Mouse (Mus musculus): ENCODE data around the gene Dcun1d2. TPM values are rescaled to one million over a fixed set of nuclear protein-coding genes. Genes with fewer than 3 reads are reported as not detected.

Dcun1d2 gene
- polyA plus RNA-seq, 1 experiment = 5.4 TPM

GRCm38 (mm10) chr8:13224426-13224825, 63.5 kb downstream of the Dcun1d2 start:
- Histone ChIP-seq H3K27ac (ENCODE audit: control insufficient read depth, insufficient read depth, low read depth, low read length) (no peak overlapping the region), H3K4me3 (ENCODE audit: control insufficient read depth, low read depth, low read length) (no peak overlapping the region), H3K4me1 (ENCODE audit: control insufficient read depth, insufficient read depth, low read length) (no peaks in the 10 kb centered on the region), H3K27me3 (ENCODE audit: control insufficient read depth, insufficient read depth, low read length) (no peaks in the 10 kb centered on the region), H3K36me3 (ENCODE audit: control insufficient read depth, insufficient read depth, low read length) (no peaks in the 10 kb centered on the region)
- no peak for TF ChIP-seq POLR2A (IDR thresholded peaks at IDR 0.05; ENCODE audit: control insufficient read depth, low read depth, low read length)
- no peak for TF ChIP-seq CTCF (IDR thresholded peaks at IDR 0.05; ENCODE audit: control insufficient read depth, insufficient read depth, insufficient replicate concordance, low read depth, low read length)

GRCm38 (mm10) chr8:13218441-13218840, 69.5 kb downstream of the Dcun1d2 start:
- H3K36me3 ChIP-seq (ENCODE audit: control insufficient read depth, insufficient read depth, low read length) = no peaks in the 10 kb centered on the region
- H3K27me3 ChIP-seq (ENCODE audit: control insufficient read depth, insufficient read depth, low read length) = no peaks in the 10 kb centered on the region
- H3K4me3 ChIP-seq (ENCODE audit: control insufficient read depth, low read depth, low read length) = no peak overlapping the region
- no peak overlapping the region for H3K27ac ChIP-seq (ENCODE audit: control insufficient read depth, insufficient read depth, low read depth, low read length)
- H3K4me1 ChIP-seq (ENCODE audit: control insufficient read depth, insufficient read depth, low read length) = peaks cover 3% of the 10 kb centered on the region
- TF ChIP-seq POLR2A (IDR thresholded peaks at IDR 0.05; ENCODE audit: control insufficient read depth, low read depth, low read length) (no peak), CTCF (IDR thresholded peaks at IDR 0.05; ENCODE audit: control insufficient read depth, insufficient read depth, insufficient replicate concordance, low read depth, low read length) (no peak)

GRCm38 (mm10) chr8:13217986-13218385, 69.9 kb downstream of the Dcun1d2 start:
- H3K4me3 ChIP-seq (ENCODE audit: control insufficient read depth, low read depth, low read length) = no peak overlapping the region
- no peak overlapping the region for H3K27ac ChIP-seq (ENCODE audit: control insufficient read depth, insufficient read depth, low read depth, low read length)
- no peaks in the 10 kb centered on the region for H3K36me3 ChIP-seq (ENCODE audit: control insufficient read depth, insufficient read depth, low read length)
- H3K27me3 ChIP-seq (ENCODE audit: control insufficient read depth, insufficient read depth, low read length) = no peaks in the 10 kb centered on the region
- peaks cover 7% of the 10 kb centered on the region for H3K4me1 ChIP-seq (ENCODE audit: control insufficient read depth, insufficient read depth, low read length)
- no peak for TF ChIP-seq CTCF (IDR thresholded peaks at IDR 0.05; ENCODE audit: control insufficient read depth, insufficient read depth, insufficient replicate concordance, low read depth, low read length)
- no peak for TF ChIP-seq POLR2A (IDR thresholded peaks at IDR 0.05; ENCODE audit: control insufficient read depth, low read depth, low read length)

GRCm38 (mm10) chr8:13217093-13217492, 70.8 kb downstream of the Dcun1d2 start:
- Histone ChIP-seq H3K27me3 (ENCODE audit: control insufficient read depth, insufficient read depth, low read length) (no peaks in the 10 kb centered on the region), H3K27ac (ENCODE audit: control insufficient read depth, insufficient read depth, low read depth, low read length) (no peak overlapping the region), H3K4me3 (ENCODE audit: control insufficient read depth, low read depth, low read length) (no peak overlapping the region), H3K4me1 (ENCODE audit: control insufficient read depth, insufficient read depth, low read length) (peaks cover 10% of the 10 kb centered on the region), H3K36me3 (ENCODE audit: control insufficient read depth, insufficient read depth, low read length) (no peaks in the 10 kb centered on the region)
- no peak for TF ChIP-seq POLR2A (IDR thresholded peaks at IDR 0.05; ENCODE audit: control insufficient read depth, low read depth, low read length)
- no peak for TF ChIP-seq CTCF (IDR thresholded peaks at IDR 0.05; ENCODE audit: control insufficient read depth, insufficient read depth, insufficient replicate concordance, low read depth, low read length)

- no peak for TF ChIP-seq POLR2A (IDR thresholded peaks at IDR 0.05; ENCODE audit: control insufficient read depth, low read depth, low read length)
- no peak for TF ChIP-seq CTCF (IDR thresholded peaks at IDR 0.05; ENCODE audit: control insufficient read depth, insufficient read depth, insufficient replicate concordance, low read depth, low read length)
- peaks cover 10% of the 10 kb centered on the region for H3K4me1 ChIP-seq (ENCODE audit: control insufficient read depth, insufficient read depth, low read length)
- H3K36me3 ChIP-seq (ENCODE audit: control insufficient read depth, insufficient read depth, low read length) = no peaks in the 10 kb centered on the region
- H3K27me3 ChIP-seq (ENCODE audit: control insufficient read depth, insufficient read depth, low read length) = no peaks in the 10 kb centered on the region
- H3K27ac ChIP-seq (ENCODE audit: control insufficient read depth, insufficient read depth, low read depth, low read length) = no peak overlapping the region
- no peak overlapping the region for H3K4me3 ChIP-seq (ENCODE audit: control insufficient read depth, low read depth, low read length)
Observed at GRCm38 (mm10) chr8:13216386-13216785, 71.5 kb downstream of the Dcun1d2 start.

- TF ChIP-seq POLR2A (IDR thresholded peaks at IDR 0.05; ENCODE audit: control insufficient read depth, low read depth, low read length) (no peak), CTCF (IDR thresholded peaks at IDR 0.05; ENCODE audit: control insufficient read depth, insufficient read depth, insufficient replicate concordance, low read depth, low read length) (peak; percentile 73; the same call in 1 of the 2 replicates)
- Histone ChIP-seq H3K4me3 (ENCODE audit: control insufficient read depth, low read depth, low read length) (no peak overlapping the region), H3K4me1 (ENCODE audit: control insufficient read depth, insufficient read depth, low read length) (peaks cover 12% of the 10 kb centered on the region), H3K27me3 (ENCODE audit: control insufficient read depth, insufficient read depth, low read length) (no peaks in the 10 kb centered on the region), H3K36me3 (ENCODE audit: control insufficient read depth, insufficient read depth, low read length) (no peaks in the 10 kb centered on the region), H3K27ac (ENCODE audit: control insufficient read depth, insufficient read depth, low read depth, low read length) (no peak overlapping the region)
Observed at GRCm38 (mm10) chr8:13213479-13214268, 74.3 kb downstream of the Dcun1d2 start.

GRCm38 (mm10) chr8:13209770-13210169, 78.2 kb downstream of the Dcun1d2 start:
- no peak overlapping the region for H3K4me3 ChIP-seq (ENCODE audit: control insufficient read depth, low read depth, low read length)
- H3K36me3 ChIP-seq (ENCODE audit: control insufficient read depth, insufficient read depth, low read length) = no peaks in the 10 kb centered on the region
- no peak for TF ChIP-seq CTCF (IDR thresholded peaks at IDR 0.05; ENCODE audit: control insufficient read depth, insufficient read depth, insufficient replicate concordance, low read depth, low read length)
- TF ChIP-seq POLR2A (IDR thresholded peaks at IDR 0.05; ENCODE audit: control insufficient read depth, low read depth, low read length) = no peak
- H3K27me3 ChIP-seq (ENCODE audit: control insufficient read depth, insufficient read depth, low read length) = no peaks in the 10 kb centered on the region
- H3K4me1 ChIP-seq (ENCODE audit: control insufficient read depth, insufficient read depth, low read length) = peaks cover 12% of the 10 kb centered on the region
- H3K27ac ChIP-seq (ENCODE audit: control insufficient read depth, insufficient read depth, low read depth, low read length) = no peak overlapping the region
